8 mouse cellular contexts compared by ENCODE assay signal in genomic region chr16:20701729-20702521, GRCm38 (mm10). TPM values are rescaled to one million over a fixed set of nuclear protein-coding genes. Genes with fewer than 3 reads are reported as not detected.
A peak's percentile ranks its signal among the peaks of the same experiment; 100 is the strongest.
DNase-seq lines count a peak whose midpoint lies in the region; ATAC-seq lines count a peak whose summit lies in the region.

No protein-coding gene starts in this region.

- H3K27ac ChIP-seq in kidney, embryonic 15.5 days = peak overlapping the region; percentile 90
- H3K27ac ChIP-seq in embryonic facial prominence, embryonic 12.5 days = peak overlapping the region; percentile 78
- peak overlapping the region; percentile 38; the same call in 1 of the 2 replicates for H3K27ac ChIP-seq in intestine, embryonic 16.5 days (ENCODE audit: low read length)
- H3K27ac ChIP-seq in neural tube, embryonic 13.5 days (replicated peaks) = peak overlapping the region; percentile 72

- no peak for DNase-seq in kidney, adult 11 months
- no peak for DNase-seq in thymus, adult 18-20 months
- DNase-seq in frontal cortex, adult 2 months (ENCODE audit: extremely low spot score in 1 of 2, low spot score in 1 of 2) = no peak

- no peak overlapping the region for H3K4me3 ChIP-seq in kidney, embryonic 15.5 days (replicated peaks)
- no peak overlapping the region for H3K4me3 ChIP-seq in embryonic facial prominence, embryonic 12.5 days
- no peak overlapping the region for H3K4me3 ChIP-seq in intestine, embryonic 16.5 days (ENCODE audit: low read length)
- H3K4me3 ChIP-seq in neural tube, embryonic 13.5 days = no peak overlapping the region

- WGBS in kidney, embryonic 15.5 days = 21% methylated on average over 12 of the region's 12 CpGs
- WGBS in embryonic facial prominence, embryonic 12.5 days = 8% methylated on average over 12 of the region's 12 CpGs
- 38% methylated on average over 12 of the region's 12 CpGs for WGBS in intestine, embryonic 16.5 days
- 10% methylated on average over 12 of the region's 12 CpGs for WGBS in neural tube, embryonic 13.5 days

- H3K9me3 ChIP-seq in kidney, embryonic 15.5 days (replicated peaks) = no peaks in the 10 kb centered on the region
- no peaks in the 10 kb centered on the region for H3K9me3 ChIP-seq in embryonic facial prominence, embryonic 12.5 days
- no peaks in the 10 kb centered on the region for H3K9me3 ChIP-seq in intestine, embryonic 16.5 days (ENCODE audit: control insufficient read depth, low read length)
- H3K9me3 ChIP-seq in neural tube, embryonic 13.5 days = no peaks in the 10 kb centered on the region

- peak; percentile 44 for ATAC-seq in kidney, embryonic 15.5 days (replicated peaks; ENCODE audit: low FRiP score)
- ATAC-seq in embryonic facial prominence, embryonic 12.5 days (ENCODE audit: insufficient number of reproducible peaks, insufficient read depth, low FRiP score, low TSS enrichment) = peak; percentile 47; the same call in 1 of the 2 replicates
- peak; percentile 32; the same call in 1 of the 2 replicates for ATAC-seq in intestine, embryonic 16.5 days
- peak; percentile 24 for ATAC-seq in neural tube, embryonic 13.5 days (ENCODE audit: low read depth)
- no peak for ATAC-seq in monocyte, adult 5-6 weeks (replicated peaks; ENCODE audit: insufficient number of reproducible peaks, low FRiP score, low TSS enrichment, poor library complexity, severe bottlenecking)

- peaks cover 25% of the 10 kb centered on the region for H3K4me1 ChIP-seq in kidney, embryonic 15.5 days
- H3K4me1 ChIP-seq in embryonic facial prominence, embryonic 12.5 days = peaks cover 17% of the 10 kb centered on the region
- peaks cover 14% of the 10 kb centered on the region for H3K4me1 ChIP-seq in intestine, embryonic 16.5 days (ENCODE audit: control insufficient read depth, insufficient read depth, low read length)
- peaks cover 32% of the 10 kb centered on the region for H3K4me1 ChIP-seq in neural tube, embryonic 13.5 days (replicated peaks)

- H3K36me3 ChIP-seq in kidney, embryonic 15.5 days = peaks cover 39% of the 10 kb centered on the region
- H3K36me3 ChIP-seq in embryonic facial prominence, embryonic 12.5 days = peaks cover 25% of the 10 kb centered on the region
- no peaks in the 10 kb centered on the region for H3K36me3 ChIP-seq in intestine, embryonic 16.5 days (ENCODE audit: control insufficient read depth, insufficient read depth, low read length)
- peaks cover 73% of the 10 kb centered on the region for H3K36me3 ChIP-seq in neural tube, embryonic 13.5 days

- H3K9ac ChIP-seq in kidney, embryonic 15.5 days = 0 out of 2 replicates have a peak overlapping the region, but pooled peaks have one; percentile 31
- peak overlapping the region; percentile 28; the same call in 1 of the 2 replicates for H3K9ac ChIP-seq in embryonic facial prominence, embryonic 12.5 days
- peak overlapping the region; percentile 48 for H3K9ac ChIP-seq in intestine, embryonic 16.5 days (ENCODE audit: low read depth, low read length)
- peak overlapping the region; percentile 47 for H3K9ac ChIP-seq in neural tube, embryonic 13.5 days

- H3K27me3 ChIP-seq in kidney, embryonic 15.5 days = no peaks in the 10 kb centered on the region
- no peaks in the 10 kb centered on the region for H3K27me3 ChIP-seq in embryonic facial prominence, embryonic 12.5 days
- no peaks in the 10 kb centered on the region for H3K27me3 ChIP-seq in intestine, embryonic 16.5 days (replicated peaks; ENCODE audit: control insufficient read depth, insufficient read depth, low read length)
- H3K27me3 ChIP-seq in neural tube, embryonic 13.5 days = no peaks in the 10 kb centered on the region

- peak overlapping the region; percentile 33 for H3K4me2 ChIP-seq in kidney, embryonic 15.5 days
- peak overlapping the region; percentile 20 for H3K4me2 ChIP-seq in embryonic facial prominence, embryonic 12.5 days (replicated peaks)
- no peak overlapping the region for H3K4me2 ChIP-seq in intestine, embryonic 16.5 days (ENCODE audit: low read depth, low read length)
- H3K4me2 ChIP-seq in neural tube, embryonic 13.5 days = peak overlapping the region; percentile 0; the same call in 1 of the 2 replicates

RNA-seq across cellular contexts. Expression of gene Fam131a, which starts 8.9 kb away (rescaled TPM):
- polyA plus RNA-seq in kidney, embryonic 15.5 days (2015; fragmentation: Nextera tagmentation; extraction: Ambion mirVana) = 6.4 and 6.7 TPM in 2 replicates
- 7.2 and 7.7 TPM in 2 replicates for polyA plus RNA-seq in embryonic facial prominence, embryonic 12.5 days (2016; fragmentation: Nextera tagmentation; extraction: Ambion mirVana)
- polyA plus RNA-seq in intestine, embryonic 16.5 days (2015; fragmentation: Nextera tagmentation; extraction: Ambion mirVana) = 6.2 and 6.8 TPM in 2 replicates
- polyA plus RNA-seq in neural tube, embryonic 13.5 days (2015; fragmentation: Nextera tagmentation; extraction: Ambion mirVana) = 26.3 and 27.8 TPM in 2 replicates
- total RNA-seq in monocyte, adult 5-6 weeks (2017) = 1.8 to 5.8 TPM (median 3.5 TPM) in 3 replicates
- polyA plus RNA-seq in frontal cortex, adult 2 months (2012; rRNA removed) = 253 and 271 TPM in 2 replicates

RNA-seq across cellular contexts. Expression of gene Polr2h, which starts 15.5 kb away (rescaled TPM):
- 116 and 120 TPM in 2 replicates for polyA plus RNA-seq in kidney, embryonic 15.5 days (2015; fragmentation: Nextera tagmentation; extraction: Ambion mirVana)
- 110 and 118 TPM in 2 replicates for polyA plus RNA-seq in embryonic facial prominence, embryonic 12.5 days (2016; fragmentation: Nextera tagmentation; extraction: Ambion mirVana)
- 84.5 and 95.5 TPM in 2 replicates for polyA plus RNA-seq in intestine, embryonic 16.5 days (2015; fragmentation: Nextera tagmentation; extraction: Ambion mirVana)
- polyA plus RNA-seq in neural tube, embryonic 13.5 days (2015; fragmentation: Nextera tagmentation; extraction: Ambion mirVana) = 89.9 and 92.3 TPM in 2 replicates
- total RNA-seq in monocyte, adult 5-6 weeks (2017) = 20.0 to 31.9 TPM (median 24.4 TPM) in 3 replicates
- 42.6 and 45.7 TPM in 2 replicates for polyA plus RNA-seq in frontal cortex, adult 2 months (2012; rRNA removed)

RNA-seq across cellular contexts. Expression of gene Clcn2, which starts 15.6 kb away (rescaled TPM):
- polyA plus RNA-seq in kidney, embryonic 15.5 days (2015; fragmentation: Nextera tagmentation; extraction: Ambion mirVana) = 16.3 and 20.1 TPM in 2 replicates
- polyA plus RNA-seq in embryonic facial prominence, embryonic 12.5 days (2016; fragmentation: Nextera tagmentation; extraction: Ambion mirVana) = 28.8 and 31.6 TPM in 2 replicates
- 12.0 and 13.1 TPM in 2 replicates for polyA plus RNA-seq in intestine, embryonic 16.5 days (2015; fragmentation: Nextera tagmentation; extraction: Ambion mirVana)
- 30.8 and 31.4 TPM in 2 replicates for polyA plus RNA-seq in neural tube, embryonic 13.5 days (2015; fragmentation: Nextera tagmentation; extraction: Ambion mirVana)
- total RNA-seq in monocyte, adult 5-6 weeks (2017) = 0.68 TPM in 1 of 3 replicates, not detected in the others
- 92.6 and 107 TPM in 2 replicates for polyA plus RNA-seq in frontal cortex, adult 2 months (2012; rRNA removed)

RNA-seq across cellular contexts. Expression of gene Chrd, which starts 31.0 kb away (rescaled TPM):
- 4.6 and 7.4 TPM in 2 replicates for polyA plus RNA-seq in kidney, embryonic 15.5 days (2015; fragmentation: Nextera tagmentation; extraction: Ambion mirVana)
- 4.7 and 5.9 TPM in 2 replicates for polyA plus RNA-seq in embryonic facial prominence, embryonic 12.5 days (2016; fragmentation: Nextera tagmentation; extraction: Ambion mirVana)
- polyA plus RNA-seq in intestine, embryonic 16.5 days (2015; fragmentation: Nextera tagmentation; extraction: Ambion mirVana) = 3.0 and 3.1 TPM in 2 replicates
- polyA plus RNA-seq in neural tube, embryonic 13.5 days (2015; fragmentation: Nextera tagmentation; extraction: Ambion mirVana) = 5.8 and 6.9 TPM in 2 replicates
- not detected in 3 replicates for total RNA-seq in monocyte, adult 5-6 weeks (2017)
- 38.8 and 49.9 TPM in 2 replicates for polyA plus RNA-seq in frontal cortex, adult 2 months (2012; rRNA removed)

RNA-seq across cellular contexts. Expression of gene Thpo, which starts 32.4 kb away (rescaled TPM):
- polyA plus RNA-seq in kidney, embryonic 15.5 days (2015; fragmentation: Nextera tagmentation; extraction: Ambion mirVana) = 1.2 TPM in 2 replicates
- 0.96 and 1.2 TPM in 2 replicates for polyA plus RNA-seq in embryonic facial prominence, embryonic 12.5 days (2016; fragmentation: Nextera tagmentation; extraction: Ambion mirVana)
- 2.6 and 2.9 TPM in 2 replicates for polyA plus RNA-seq in intestine, embryonic 16.5 days (2015; fragmentation: Nextera tagmentation; extraction: Ambion mirVana)
- 0.99 and 1.5 TPM in 2 replicates for polyA plus RNA-seq in neural tube, embryonic 13.5 days (2015; fragmentation: Nextera tagmentation; extraction: Ambion mirVana)
- total RNA-seq in monocyte, adult 5-6 weeks (2017) = not detected in 3 replicates
- 15.5 and 18.2 TPM in 2 replicates for polyA plus RNA-seq in frontal cortex, adult 2 months (2012; rRNA removed)

Comparison
In these comparisons a context has a peak if more than half of its experiments do, and no peak if none do; other contexts are left out.
1. H3K27ac ChIP-seq: peak in every context shown above with its lines; median percentile 90 in kidney, embryonic 15.5 days; 78 in embryonic facial prominence, embryonic 12.5 days; 72 in neural tube, embryonic 13.5 days; 38 in intestine, embryonic 16.5 days.